Mouse (Mus musculus) cerebellum, adult 2 months (tissue): ENCODE data around the gene Hspbp1.

ENCODE experiments used
- CTCF ChIP-seq: fragments of 200-500 bp; IDR thresholded peaks from 2 replicates; pipeline ENCODE4 v1.5.1; 2011; ENCODE audit warnings: low read depth, mild to moderate bottlenecking, control low read depth, low read length, moderate library complexity, borderline replicate concordance; ENCODE audit not compliant: insufficient read depth
- POLR2A ChIP-seq: fragments of 200-500 bp; IDR thresholded peaks from 2 replicates; pipeline ENCODE4 v1.6.1; 2011; ENCODE audit warnings: low read length, control low read depth, borderline replicate concordance; ENCODE audit not compliant: insufficient read depth

GRCm38 (mm10) chr7:4641155-4641554 lies 43.7 kb downstream of the Hspbp1 start:
- no peak for TF ChIP-seq CTCF
- TF ChIP-seq POLR2A, result no peak
